Mouse (Mus musculus) neutrophil, adult 65 days (primary cell): ENCODE data around the gene Wscd1. TPM values are rescaled to one million over a fixed set of nuclear protein-coding genes. Genes with fewer than 3 reads are reported as not detected.

Source experiments
- total RNA-seq: library from RNA; stranded (reverse); gene quantifications from 2 replicates; pipeline ENCODE4 v1.2.4, GENCODE M21; 2023

Gene Wscd1
- total RNA-seq: 0.73 TPM in 1 of 2 replicates, not detected in the other

DNA sequence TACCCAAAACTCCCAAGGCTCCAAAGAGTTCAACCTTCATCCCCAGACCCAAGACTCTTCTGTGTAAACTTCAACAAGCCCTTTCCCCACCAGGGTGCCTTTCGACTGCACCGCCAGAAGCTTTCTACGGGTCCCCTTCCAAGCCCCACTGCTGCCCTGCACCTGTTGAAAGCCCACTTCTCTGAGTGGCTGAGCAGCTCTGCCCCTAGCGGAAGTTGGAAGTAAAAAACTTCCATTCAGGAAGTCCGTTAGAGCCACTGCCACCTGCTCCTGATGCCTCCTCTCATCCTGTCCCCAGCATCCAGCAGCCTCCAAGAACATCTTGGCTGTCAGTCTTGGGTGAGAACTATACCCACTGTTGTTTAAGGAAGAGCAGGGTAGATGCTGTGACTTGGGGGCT lies at the start of gene Wscd1:
Wscd1 (plus strand) TSS at position 250 of the 400 bp plus-strand sequence.

